Mouse (Mus musculus) gastrocnemius, adult 2 months (tissue): ENCODE results near the gene Sgsh. TPM values are rescaled to one million over a fixed set of nuclear protein-coding genes. Genes with fewer than 3 reads are reported as not detected.

Experiments
- DNase-seq: peaks from one replicate; pipeline ENCODE4 v3.0.0; 2022
- H3K27ac ChIP-seq: fragments of 200-600 bp; 2 replicates; pipeline ENCODE4 v1.8.1; 2022; ENCODE audit warnings: mild to moderate bottlenecking
- H3K4me3 ChIP-seq: fragments of 200-600 bp; 2 replicates; pipeline ENCODE4 v1.8.1; 2022; ENCODE audit warnings: mild to moderate bottlenecking, moderate library complexity
- CTCF ChIP-seq: fragments of 200-600 bp; IDR thresholded peaks from 2 replicates; pipeline ENCODE4 v1.8.1; 2022; ENCODE audit warnings: antibody characterized with exemption, mild to moderate bottlenecking, moderate library complexity
- intact Hi-C: fragments of 180-260 bp; cut with DNase I; formaldehyde crosslinking; loops from one replicate; pipeline ENCODE4 v1.15.1; 2025
- total RNA-seq, 2 experiments: library from RNA; stranded (reverse); gene quantifications; 2 replicates each; pipeline ENCODE4 v1.2.3; 2021

Gene Sgsh
- total RNA-seq, 2 experiments from 2014 or later, result 2.7 to 3.0 TPM

DNA sequence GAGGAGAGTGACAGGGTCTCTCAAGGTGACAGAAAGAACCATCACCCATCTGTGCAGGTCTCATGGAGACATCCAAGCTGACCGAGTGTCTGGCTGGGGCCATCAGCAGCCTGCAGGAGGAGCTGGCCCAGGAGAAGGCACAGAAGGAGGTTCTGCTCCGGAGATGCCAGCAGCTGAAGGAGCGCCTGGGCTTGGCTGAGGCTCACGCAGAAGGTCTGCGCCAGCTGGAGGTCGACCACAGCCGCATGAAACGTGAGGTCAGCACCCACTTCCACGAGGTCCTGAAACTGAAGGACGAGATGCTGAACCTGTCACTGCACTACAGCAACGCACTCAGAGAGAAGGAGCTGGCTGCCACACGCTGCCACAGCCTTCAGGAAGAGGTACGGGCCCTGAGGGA is 32.8 kb downstream of the Sgsh start:
- DNase-seq, result peak; percentile 47
- intact Hi-C loops, result no loop called here
- Histone ChIP-seq H3K27ac (no peak overlapping the region), H3K4me3 (no peak overlapping the region)
- TF ChIP-seq CTCF, result no peak

DNA sequence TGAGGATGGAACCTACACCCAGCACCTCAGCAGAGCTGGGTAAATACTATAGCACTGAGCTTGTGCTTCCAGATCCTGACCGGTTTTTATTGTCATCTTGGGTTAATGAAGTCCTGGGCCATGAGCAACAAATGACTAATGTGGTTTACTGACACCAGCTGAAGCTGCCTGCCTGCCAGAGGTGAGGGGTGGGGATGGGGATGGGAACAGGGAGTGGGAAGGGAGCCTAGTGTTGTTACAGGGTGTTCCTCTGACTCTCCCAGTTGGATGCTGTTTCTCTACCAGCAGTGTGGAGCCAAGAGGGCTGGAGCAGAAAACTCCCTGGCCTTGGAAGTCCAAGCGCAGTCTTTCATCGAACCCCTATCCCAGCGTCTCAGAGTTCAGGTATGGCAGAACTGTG is 38.6 kb downstream of the Sgsh start:
- Histone ChIP-seq H3K4me3 (peak overlapping the region; percentile 23), H3K27ac (peak overlapping the region; percentile 35; the same call in 1 of the 2 replicates)
- intact Hi-C loops, result no loop called here
- TF ChIP-seq CTCF, result no peak
- peak; percentile 67 for DNase-seq

DNA sequence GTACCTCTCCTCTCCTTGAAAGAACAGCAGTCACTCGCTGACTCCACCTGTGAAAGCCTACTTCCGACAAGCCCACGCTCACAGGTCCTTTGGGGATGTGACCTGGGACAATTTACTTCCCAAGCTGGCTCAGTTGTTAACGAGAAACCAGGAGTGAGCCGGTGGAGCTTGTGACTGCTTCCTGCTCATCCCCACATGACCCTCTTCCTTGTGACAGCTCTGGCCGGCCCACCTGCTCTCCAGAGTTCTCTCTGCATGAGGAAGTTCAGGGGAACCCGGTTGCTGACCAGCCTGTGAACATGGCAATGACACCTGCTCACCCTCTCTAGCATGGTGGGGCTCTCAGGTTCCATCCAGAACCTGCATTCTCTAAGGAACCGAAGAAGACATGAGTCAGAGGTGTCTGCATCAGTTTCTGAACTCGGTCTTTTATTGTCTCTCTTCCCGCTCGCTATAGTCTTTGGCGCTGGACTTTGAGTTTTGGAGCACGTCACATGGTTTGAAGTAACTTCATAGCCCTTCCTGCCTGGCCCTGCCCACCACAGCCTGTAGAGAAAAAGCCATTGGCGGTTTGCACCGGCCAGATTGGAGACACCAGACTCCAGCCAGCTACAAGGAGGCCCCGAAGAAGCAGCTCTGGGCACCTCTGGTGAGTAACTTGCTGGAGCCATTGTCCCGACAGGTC is 40.9 kb downstream of the Sgsh start:
- DNase-seq, result peak; percentile 38
- intact Hi-C loops, result no loop called here
- no peak for TF ChIP-seq CTCF
- peak overlapping the region; percentile 48 for H3K27ac ChIP-seq
- peak overlapping the region; percentile 46 for H3K4me3 ChIP-seq

DNA sequence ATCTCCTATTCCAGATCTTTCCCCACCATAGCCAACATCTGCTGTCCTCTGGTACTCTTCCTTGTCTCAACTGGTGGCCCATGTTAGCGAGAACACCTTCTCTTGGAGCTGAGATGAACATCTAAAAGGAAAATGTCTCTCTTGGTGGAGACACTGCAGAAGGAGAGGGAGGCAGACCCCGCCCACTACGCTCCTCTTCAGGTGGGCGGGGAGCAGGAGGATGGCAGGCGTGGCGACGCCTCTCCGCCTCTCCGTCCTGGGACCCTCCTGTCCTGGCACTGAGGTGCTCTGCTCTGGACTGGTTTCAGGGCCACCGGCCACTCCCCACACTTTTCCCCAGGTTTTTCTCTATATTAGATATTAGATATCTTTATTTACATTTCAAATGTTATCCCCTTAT is 44.7 kb downstream of the Sgsh start:
- Histone ChIP-seq H3K4me3 (no peak overlapping the region), H3K27ac (no peak overlapping the region)
- intact Hi-C loops, result no loop called here
- no peak for TF ChIP-seq CTCF
- no peak for DNase-seq

DNA sequence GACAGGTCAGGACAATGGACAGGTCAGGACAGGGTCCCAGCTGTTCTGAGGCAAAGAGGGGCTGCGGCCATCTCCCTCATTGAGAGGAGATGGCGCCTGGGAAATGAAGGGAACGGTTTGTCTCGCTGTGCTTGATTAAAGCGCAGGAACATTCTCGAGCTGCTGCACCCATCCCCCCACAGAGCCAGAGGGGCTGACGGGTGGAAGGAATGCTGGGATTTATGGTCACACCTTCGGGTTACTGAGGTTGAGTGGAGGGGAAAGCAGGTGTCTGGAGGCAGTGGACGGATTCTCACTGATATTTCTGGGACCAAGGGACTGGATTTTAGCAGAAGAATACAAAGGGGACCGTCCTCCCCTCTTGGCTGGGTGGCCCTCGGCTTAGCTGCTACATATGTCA is 47.4 kb downstream of the Sgsh start:
- Histone ChIP-seq H3K4me3 (no peak overlapping the region), H3K27ac (no peak overlapping the region)
- intact Hi-C loops, result loop anchor here (5.0 kb wide), 1 partner anchor 54 kb away; no protein-coding TSS in a partner anchor
- DNase-seq, result no peak
- TF ChIP-seq CTCF, result no peak

DNA sequence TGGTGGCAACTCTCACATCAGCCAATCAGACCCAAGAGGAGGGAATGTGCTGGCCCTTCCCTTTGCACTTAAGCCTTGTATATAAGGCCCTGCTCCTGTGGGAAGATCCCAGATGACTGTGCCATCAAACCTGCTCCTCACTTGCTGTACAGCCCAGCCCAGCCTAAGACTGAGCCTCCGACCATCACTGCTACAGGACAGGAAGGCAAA is 47.8 kb downstream of the Sgsh start, which contains the start of gene Card14:
Gene Card14, plus strand, starts transcription at position 111 of the 210 bp plus-strand sequence.
- no peak for DNase-seq
- TF ChIP-seq CTCF, result no peak
- intact Hi-C loops, result loop anchor here (5.0 kb wide), 1 partner anchor 55 kb away; no protein-coding TSS in a partner anchor
- no peak within 1 kb of the TSS for H3K4me3 ChIP-seq
- peak within 1 kb of the TSS; percentile 51; the same call in 1 of the 2 replicates for H3K27ac ChIP-seq

DNA sequence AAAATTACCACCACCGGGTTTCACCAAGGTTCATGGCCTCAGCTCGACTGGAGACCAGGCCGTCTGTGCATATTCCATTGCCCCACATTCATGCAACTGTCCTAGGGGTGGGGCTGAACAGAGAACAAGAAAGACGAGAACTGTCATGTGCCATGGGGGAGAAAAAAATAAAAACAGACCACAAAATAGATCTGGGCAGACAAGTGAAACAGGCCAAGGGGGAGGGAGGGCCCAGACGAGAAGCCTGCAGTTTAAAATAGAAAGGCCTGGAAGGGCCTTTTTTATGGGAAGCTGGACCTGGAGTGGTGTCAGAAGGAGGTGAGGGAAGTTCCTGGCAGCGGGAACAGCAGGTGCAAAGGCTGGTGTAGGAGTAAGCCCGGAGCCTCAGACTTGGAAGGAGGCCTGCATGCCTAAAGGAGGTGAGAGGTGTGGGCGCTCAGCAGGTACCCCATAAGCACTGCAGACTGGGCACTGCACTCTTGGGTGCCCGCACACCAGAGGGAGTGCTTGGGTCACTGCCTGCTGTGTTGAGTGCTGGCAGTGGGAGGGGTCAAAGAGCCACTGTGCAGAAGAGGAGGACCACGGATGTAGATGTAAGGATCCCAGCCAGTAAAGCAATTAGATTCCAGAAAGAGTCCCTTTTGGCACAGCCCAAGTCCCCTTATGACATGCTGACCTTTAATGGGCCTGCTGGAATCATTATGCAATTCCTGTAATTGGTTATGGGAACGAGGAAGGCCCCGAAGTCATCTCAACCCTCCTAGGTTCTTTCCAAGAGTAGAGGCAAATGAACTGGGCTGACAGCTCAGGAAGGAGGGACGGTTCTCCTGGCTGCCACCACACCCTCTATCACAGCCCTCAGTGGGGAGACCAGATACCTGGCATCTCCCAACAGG is 48.3 kb downstream of the Sgsh start:
- Histone ChIP-seq H3K4me3 (no peak overlapping the region), H3K27ac (peak overlapping the region; percentile 51; the same call in 1 of the 2 replicates)
- intact Hi-C loops, result loop anchor here (5.0 kb wide), 1 partner anchor 55 kb away; no protein-coding TSS in a partner anchor
- TF ChIP-seq CTCF, result no peak
- peak; percentile 41 for DNase-seq

DNA sequence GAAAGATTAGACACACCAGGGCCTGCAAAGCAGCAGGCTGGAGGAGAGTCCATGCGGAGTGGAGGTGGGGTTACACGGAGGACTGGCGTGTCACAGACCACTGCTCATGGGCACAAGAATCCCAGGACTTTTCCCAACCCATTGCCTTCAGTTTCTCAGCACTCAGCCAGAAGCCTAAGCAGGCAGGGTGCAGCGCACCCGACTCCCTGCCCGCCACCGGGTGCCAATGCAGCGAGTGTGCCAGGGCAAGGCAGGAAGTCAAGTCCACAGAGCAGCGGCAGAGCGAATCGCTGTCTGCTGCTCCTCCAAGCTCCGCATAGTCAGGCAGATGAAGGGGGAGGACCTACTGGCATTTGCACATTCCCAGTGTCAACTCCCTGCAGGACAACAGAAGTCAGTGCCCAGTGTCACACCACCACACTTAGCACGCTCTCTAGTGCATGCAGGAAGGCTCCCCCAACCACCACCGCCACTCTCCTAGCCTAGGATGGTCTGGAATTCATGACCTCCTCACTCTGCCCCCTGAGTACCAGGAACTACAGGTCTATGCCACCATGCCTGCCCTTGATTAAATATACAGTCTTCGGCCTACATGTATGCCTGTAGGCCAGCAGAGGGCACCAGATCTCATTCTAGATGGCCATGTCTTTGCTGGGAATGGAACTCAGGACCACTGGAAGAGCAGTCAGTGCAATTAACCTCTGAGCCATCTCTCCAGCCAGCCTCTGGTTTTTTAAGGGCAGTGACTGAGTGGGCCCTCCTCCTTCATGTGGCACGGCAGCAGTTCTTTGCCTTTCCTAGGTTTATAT is 50.2 kb downstream of the Sgsh start:
- intact Hi-C loops, result loop anchor here (5.0 kb wide), 1 partner anchor 57 kb away; no protein-coding TSS in a partner anchor
- DNase-seq, result peak; percentile 59
- peak overlapping the region; percentile 32; the same call in 1 of the 2 replicates for H3K4me3 ChIP-seq
- peak; percentile 70 for TF ChIP-seq CTCF
- H3K27ac ChIP-seq, result 0 out of 2 replicates have a peak overlapping the region, but pooled peaks have one; percentile 4

DNA sequence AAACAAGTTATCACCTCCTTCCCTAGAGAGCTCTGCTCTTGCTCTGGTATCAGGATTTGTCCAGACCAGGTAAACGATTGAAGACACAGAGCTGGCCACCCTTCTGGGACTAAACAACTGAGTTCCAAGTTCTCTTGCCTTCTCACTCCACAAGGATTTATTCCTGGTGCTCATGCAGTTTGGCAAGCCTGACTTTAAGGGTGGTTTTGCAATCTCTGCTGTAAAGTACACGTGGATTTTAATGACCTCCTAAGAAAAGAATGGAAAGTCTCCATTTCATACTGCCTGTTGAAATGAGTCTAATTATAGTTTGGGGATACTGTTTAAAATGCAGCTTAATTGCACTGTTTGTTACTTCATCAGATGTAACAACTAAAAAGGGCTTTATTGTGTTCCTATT is 54.4 kb downstream of the Sgsh start:
- intact Hi-C loops, result no loop called here
- DNase-seq, result no peak
- Histone ChIP-seq H3K4me3 (no peak overlapping the region), H3K27ac (no peak overlapping the region)
- no peak for TF ChIP-seq CTCF

DNA sequence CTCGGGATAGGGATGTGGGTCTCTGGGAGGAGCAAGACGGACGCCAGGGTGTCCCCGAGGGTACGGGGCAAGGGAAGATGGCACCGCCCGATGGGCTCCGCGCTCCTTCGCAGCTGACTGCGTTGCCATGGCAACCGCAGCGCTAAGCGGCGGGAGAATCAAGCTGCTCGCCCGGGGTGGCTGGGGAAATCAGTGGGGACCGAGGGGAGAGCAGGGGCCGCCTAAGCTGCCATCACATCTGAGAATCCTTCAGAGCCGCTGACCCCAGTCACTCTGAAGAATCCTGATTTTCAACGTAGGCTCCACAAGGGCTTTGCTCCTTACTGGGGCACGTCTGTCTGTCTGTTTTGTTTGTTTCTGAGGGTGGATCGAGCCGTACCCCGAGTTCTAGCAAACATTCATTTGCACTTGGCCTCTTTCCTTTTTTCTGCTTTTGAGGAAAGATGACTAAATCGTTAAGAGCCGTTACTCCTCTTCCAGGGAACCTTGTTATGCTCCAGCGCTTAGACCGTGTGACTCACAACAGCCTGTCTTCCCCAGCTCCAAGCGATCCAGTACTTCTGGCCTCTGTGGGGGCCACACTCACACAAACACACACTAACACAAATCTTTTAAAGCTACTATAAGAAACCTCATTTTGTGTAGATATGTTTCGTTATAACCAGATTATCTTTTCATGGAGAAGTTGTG is 54.9 kb downstream of the Sgsh start:
- no peak for TF ChIP-seq CTCF
- intact Hi-C loops, result no loop called here
- H3K4me3 ChIP-seq, result peak overlapping the region; percentile 88
- peak overlapping the region; percentile 97 for H3K27ac ChIP-seq
- DNase-seq, result no peak

DNA sequence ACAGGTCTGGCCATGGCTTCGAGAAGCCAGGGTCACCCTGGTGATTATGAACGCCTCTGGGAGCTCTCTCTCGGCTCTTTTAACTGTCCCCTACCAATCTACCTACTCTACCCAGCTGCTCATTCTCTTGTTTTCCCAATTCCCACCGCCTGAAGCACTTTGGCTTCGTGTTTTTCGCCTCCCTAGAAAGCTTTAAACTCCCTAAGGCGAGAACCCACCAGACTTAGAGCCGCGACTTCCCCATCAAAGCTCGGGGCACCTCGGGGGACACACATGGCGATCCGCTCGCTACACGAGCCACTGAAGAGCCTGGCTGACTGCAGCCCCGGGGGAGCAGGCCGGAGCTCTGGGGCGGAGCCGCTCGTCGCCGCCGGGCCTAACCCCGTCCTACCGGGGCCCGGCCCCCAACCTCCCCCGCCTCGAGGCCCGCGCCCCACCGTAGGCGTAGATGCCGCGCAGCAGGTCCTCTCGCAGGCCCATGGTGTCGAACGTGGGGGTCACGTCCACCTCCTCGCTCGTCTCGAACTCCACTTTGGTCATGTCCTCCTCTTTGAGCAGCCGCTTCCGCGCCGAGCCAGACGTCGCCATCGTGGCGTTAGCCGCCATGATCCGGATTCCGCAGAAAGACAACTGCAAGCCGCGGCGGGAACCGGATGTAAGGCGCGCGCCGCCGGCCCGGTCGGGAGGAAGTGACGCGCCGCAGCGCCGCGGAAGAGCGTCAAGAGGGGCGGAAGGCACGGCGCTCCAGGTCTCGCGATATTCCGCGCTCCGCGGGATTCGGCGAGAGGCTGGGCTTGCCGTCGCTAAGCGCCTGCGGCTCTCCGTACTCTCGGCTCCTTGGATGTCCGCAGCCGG is 55.7 kb downstream of the Sgsh start, which contains the start of gene Eif4a3:
Gene Eif4a3, minus strand, starts transcription at position 699 of the 855 bp plus-strand sequence.
- TF ChIP-seq CTCF, result no peak

More for the DNA sequence above, 55.7 kb downstream of the Sgsh start, which contains the start of gene Eif4a3:
- Histone ChIP-seq H3K27ac (peak within 1 kb of the TSS; percentile 97), H3K4me3 (peak within 1 kb of the TSS; percentile 88)
- intact Hi-C loops, result loop anchor here (2.0 kb wide), 1 partner anchor 31 kb away; no protein-coding TSS in a partner anchor
- DNase-seq, result peak; percentile 98
